21 mouse cellular contexts compared by ENCODE assay signal in the genomic region with DNA sequence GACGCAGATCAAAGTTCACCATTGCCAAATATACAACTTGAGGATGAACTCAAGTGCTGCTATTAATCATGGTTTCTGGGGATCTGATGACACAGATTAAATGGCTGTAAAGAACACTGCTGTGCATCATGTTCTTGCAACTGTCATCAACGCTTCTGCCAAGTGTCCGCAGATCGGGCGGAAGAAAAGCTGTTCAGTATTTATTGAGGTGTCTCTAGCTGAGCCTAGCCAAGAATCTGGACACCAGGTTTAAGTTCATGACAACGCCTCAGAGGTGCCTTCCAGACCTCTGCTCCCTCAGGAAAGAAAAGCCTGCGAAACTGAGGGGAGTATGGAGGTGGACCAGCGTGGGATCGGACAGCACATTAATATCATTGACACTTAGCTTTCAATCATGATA. TPM values are rescaled to one million over a fixed set of nuclear protein-coding genes. Genes with fewer than 3 reads are reported as not detected.
"Had no signal": no experiment of that assay in that cellular context is flagged by ENCODE, and none has a peak within 500 bp of the region (broad histone marks: within the 10 kb centered on the region; RNA-seq: fewer than 3 reads in every experiment).

No protein-coding gene starts in this region.

- H3K36me3 ChIP-seq: liver, embryonic 15.5 days; lung, embryonic 15.5 days; midbrain, embryonic 12.5 days; midbrain, embryonic 15.5 days; neural tube, embryonic 12.5 days had no signal

- H3K9ac ChIP-seq: liver, embryonic 15.5 days; liver, postnatal 0 days; lung, embryonic 15.5 days; midbrain, embryonic 12.5 days; midbrain, embryonic 15.5 days; neural tube, embryonic 12.5 days had no signal

- H3K4me2 ChIP-seq: liver, embryonic 15.5 days; lung, embryonic 15.5 days; midbrain, embryonic 12.5 days; midbrain, embryonic 15.5 days; neural tube, embryonic 12.5 days had no signal

- H3K4me1 ChIP-seq: liver, embryonic 15.5 days; megakaryocyte, embryonic 14.5 days; midbrain, embryonic 12.5 days; neural tube, embryonic 12.5 days had no signal

- H3K4me3 ChIP-seq: liver, embryonic 15.5 days; lung, embryonic 15.5 days; megakaryocyte, embryonic 14.5 days; midbrain, embryonic 12.5 days; midbrain, embryonic 15.5 days; neural tube, embryonic 12.5 days had no signal

- H3K9me3 ChIP-seq: liver, embryonic 15.5 days; lung, embryonic 15.5 days; midbrain, embryonic 12.5 days; midbrain, embryonic 15.5 days; neural tube, embryonic 12.5 days had no signal

- H3K27ac ChIP-seq: liver, embryonic 15.5 days; lung, embryonic 15.5 days; macrophage; midbrain, embryonic 12.5 days; midbrain, embryonic 15.5 days; neural tube, embryonic 12.5 days had no signal

- H3K27me3 ChIP-seq: liver, embryonic 15.5 days; lung, embryonic 15.5 days; megakaryocyte, embryonic 14.5 days; midbrain, embryonic 12.5 days; midbrain, embryonic 15.5 days; neural tube, embryonic 12.5 days had no signal

- ATAC-seq: liver, postnatal 0 days; lung, postnatal 0 days; midbrain, embryonic 15.5 days had no signal

- DNase-seq: liver, postnatal 0 days; lung, adult 2 months; lung, postnatal 14 days; lung, postnatal 36 days; right cerebral cortex, postnatal 14 days; spleen, adult 18-20 months; thymus, adult 18-20 months; thymus, postnatal 14 days; thymus, postnatal 36 days had no signal

RNA-seq across cellular contexts. Expression of gene Tbx18, which starts 44.1 kb away (rescaled TPM):
- total RNA-seq: megakaryocyte progenitor cell, adult 5-6 weeks; monocyte, adult 5-6 weeks; neutrophil, adult 5-6 weeks had no signal
- polyA plus RNA-seq: liver, postnatal 0 days; macrophage; small intestine, adult 2 months had no signal
